Mouse (Mus musculus): ENCODE results near the gene Slc23a2.

Gene Slc23a2

GRCm38 (mm10) chr2:132020991-132021541 lies 123.8 kb downstream of the Slc23a2 start:
- no peak for DNase-seq (ENCODE audit: low read depth)

GRCm38 (mm10) chr2:132020420-132020819 lies 124.5 kb downstream of the Slc23a2 start:
- no peak for DNase-seq (ENCODE audit: low read depth)

GRCm38 (mm10) chr2:132019372-132019811 lies 125.5 kb downstream of the Slc23a2 start:
- DNase-seq (ENCODE audit: low read depth) = no peak

DNA sequence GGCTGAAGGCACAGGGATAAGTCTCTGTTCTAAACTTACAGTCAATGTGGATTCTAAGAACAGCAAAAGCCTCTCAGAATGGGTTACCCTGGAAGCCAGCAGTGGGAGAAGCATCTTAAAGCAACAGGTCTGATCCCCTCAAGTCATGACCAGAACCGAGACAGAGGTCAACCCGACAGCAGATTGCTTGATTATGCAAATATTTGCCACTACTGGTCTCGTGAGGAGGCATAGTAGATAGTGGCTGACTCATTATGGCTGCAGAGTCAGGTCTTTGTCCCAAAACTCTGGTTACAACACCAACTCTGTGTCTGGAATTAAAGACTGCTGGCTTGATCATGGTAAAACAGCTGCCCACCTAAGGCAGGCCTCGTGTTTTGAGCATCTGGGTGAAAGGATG lies 126.8 kb downstream of the Slc23a2 start:
- DNase-seq (ENCODE audit: low read depth) = no peak

GRCm38 (mm10) chr2:132017611-132018010 lies 127.3 kb downstream of the Slc23a2 start:
- DNase-seq (ENCODE audit: low read depth) = no peak

GRCm38 (mm10) chr2:132016034-132016433 lies 128.9 kb downstream of the Slc23a2 start:
- DNase-seq (ENCODE audit: low read depth) = no peak

DNA sequence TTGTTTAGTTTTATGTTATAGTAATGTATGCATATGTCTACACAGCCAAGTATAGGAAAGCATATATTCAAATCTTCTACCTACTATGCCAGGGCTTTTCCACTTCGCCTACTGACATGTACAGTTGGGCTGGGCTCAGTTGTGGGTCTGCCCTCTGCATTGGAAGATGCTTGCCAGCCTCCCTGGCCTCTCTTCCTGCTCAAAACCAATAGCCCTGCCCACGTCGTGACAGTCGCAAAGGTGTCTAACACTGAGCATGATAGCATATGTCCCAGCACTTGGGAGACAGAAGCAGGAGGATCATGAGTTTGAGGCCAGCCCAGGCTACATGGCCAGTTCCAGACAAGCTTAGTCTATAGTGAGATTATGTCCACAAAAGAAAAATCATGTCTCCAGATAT lies 131.8 kb downstream of the Slc23a2 start:
- DNase-seq (ENCODE audit: low read depth) = no peak

DNA sequence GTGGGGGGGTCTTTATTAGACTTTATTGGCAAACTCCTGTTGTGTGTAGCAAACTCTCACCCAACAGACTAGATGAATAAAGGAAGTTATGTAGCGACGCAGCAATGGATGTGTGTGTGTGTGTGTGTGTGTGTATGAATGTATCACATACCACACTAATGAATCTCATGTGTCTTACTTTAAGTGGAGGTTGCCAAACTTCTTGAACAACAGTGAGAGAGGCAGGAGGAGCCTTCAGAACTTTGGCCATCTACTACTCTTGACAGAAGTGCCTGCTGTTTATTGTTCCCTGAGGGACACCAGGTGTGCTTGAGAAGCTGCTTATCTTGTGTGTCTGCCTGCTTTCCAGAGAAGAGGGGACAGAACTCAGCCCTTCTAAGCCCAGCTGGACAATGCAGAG lies 134.1 kb downstream of the Slc23a2 start:
- DNase-seq (ENCODE audit: low read depth) = no peak

DNA sequence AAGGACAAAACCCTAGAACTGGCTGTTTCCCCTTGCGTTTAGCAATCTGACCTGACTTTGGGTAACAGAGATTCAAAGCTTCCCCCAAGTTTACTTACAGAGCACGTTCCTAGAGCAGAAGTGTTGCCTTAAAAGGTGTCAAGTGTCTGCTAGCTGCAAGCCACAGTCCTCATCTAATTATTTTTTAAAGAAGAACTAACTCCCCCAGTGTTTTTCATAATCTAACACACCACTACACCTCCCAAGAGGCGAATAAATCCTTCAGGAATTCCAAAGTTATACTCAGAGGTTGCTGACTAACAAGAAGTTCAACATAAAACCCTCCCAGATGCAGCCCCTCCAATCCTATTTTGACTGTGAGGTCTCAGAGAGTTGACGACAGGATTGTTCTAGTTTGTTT lies 136.7 kb downstream of the Slc23a2 start:
- DNase-seq (ENCODE audit: low read depth) = no peak

DNA sequence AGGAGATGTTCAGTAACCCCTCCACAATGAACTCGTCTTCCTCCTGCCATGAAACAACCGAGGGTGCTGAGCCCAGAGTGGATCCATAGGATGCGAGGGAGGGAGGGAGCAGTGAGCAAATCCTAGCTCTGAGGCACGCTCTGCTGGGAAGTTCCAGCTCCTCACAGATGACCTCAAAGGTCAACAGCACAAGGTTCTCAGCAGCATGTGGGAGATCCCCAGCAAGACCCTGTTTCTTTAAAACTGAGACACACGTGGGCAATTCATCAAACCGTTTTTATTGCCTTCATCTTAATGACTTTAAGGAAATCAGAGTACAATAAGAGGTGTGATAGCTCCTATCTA lies 137.5 kb downstream of the Slc23a2 start:
- no peak for DNase-seq (ENCODE audit: low read depth)

DNA sequence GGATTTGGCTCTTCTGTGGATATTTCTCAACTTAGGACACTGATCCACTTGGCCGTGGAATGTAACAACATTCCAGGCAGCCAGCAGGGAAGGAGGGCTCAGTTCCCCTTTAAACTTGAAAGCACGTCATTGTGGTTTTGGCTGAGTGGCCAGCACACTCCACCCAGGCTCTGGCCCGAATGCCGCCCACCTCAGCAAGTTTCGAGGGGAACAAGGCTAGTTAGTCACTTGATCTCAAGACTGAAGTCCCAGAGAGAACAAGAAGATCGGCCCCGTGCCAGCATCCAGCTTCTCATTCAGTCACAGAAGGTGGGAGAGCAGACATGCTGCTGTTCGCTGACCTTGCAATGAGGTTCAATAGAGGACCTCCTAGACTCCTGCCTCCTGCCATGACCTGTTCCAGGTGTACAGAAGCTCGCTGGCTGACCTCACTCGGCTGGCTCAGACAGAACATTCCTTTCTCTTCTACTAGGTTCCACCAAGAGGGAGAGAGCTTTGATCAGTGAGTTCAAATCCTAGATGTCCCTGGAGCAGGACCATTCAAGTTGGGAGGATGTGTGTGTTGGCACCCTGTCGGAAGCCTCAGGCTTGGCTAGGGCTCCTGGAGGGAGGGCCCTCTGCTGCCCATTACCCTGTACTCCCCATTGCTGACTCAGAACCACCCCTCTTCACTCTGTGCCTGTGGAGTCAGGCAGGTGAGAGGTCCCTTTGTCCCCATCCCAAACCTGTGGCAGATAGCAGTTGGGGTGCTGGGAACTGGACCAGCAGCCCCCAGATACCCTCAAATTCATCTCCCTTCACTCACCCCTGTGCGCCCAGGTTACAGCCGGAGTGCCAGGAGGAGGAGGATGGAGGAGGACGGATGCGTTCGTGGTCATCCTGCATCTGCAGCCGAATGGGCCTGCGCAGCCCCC lies 138.1 kb downstream of the Slc23a2 start:
- no peak for DNase-seq (ENCODE audit: low read depth)

DNA sequence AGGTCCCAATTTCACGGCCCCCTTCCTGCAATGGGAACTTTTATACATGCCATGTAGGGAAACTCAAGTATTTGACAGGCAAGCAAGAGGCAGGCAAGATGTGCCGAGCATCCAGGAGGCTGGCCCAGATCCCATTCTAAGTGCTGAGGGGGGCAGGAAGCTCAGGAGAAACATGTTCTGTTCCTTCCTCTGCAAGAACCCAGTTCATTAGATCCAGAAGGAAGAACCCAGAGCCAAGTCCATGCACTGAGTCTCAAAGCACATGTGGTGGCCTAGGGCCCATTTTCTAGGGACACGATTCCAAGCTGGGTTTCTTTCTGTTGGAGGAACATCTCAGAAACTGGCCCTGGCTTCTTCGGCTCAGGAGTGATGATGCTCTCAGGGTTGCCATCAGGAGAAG lies 139.5 kb downstream of the Slc23a2 start:
- no peak for DNase-seq (ENCODE audit: low read depth)

DNA sequence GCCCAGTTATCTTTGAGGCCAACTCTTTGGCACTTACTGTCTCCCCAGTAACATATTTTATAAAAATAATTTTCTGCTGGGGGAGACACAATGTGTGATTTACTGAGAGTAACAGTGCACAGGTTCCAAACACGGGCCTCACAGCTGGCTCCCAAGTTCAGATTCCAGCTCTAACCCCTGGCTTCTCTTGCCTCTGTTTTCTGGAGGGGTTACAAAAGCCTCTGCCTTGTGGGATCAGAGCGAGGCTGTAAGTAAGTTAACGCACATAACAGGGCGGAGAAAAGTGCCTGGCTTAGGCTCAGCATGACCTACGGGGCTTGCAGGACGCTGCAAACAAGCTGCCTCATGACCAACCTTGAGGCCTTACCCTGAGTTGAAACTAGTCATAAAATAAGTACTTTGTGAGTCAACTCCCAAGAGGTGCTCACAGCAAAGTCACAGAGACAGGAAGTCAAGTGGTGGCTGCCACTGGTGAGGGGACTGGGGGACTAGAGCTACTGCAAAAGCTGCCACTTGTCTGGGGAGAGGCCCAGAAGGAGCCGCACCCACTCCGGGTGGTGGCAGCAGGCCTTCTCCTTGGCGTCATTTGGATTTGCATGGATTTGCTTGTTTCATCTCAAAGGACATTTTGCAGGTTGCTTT lies 140.3 kb downstream of the Slc23a2 start:
- no peak for DNase-seq (ENCODE audit: low read depth)

- DNase-seq (ENCODE audit: low read depth) = no peak
These were observed 141.0 kb downstream of the Slc23a2 start for GRCm38 (mm10) chr2:132003916-132004315.

All from c-Kit-positive CD71-negative TER-119-negative erythroid progenitor cells, embryonic 14.5 days (primary cell).